Mouse (Mus musculus) mesoderm, embryonic 11.5 days (tissue): ENCODE data around the gene Hmgb1.

Experiments used
- DNase-seq: peaks from one replicate; pipeline ENCODE4 v3.0.0-alpha.2; 2012; ENCODE audit warnings: low read depth, low spot score

Hmgb1 gene

DNA sequence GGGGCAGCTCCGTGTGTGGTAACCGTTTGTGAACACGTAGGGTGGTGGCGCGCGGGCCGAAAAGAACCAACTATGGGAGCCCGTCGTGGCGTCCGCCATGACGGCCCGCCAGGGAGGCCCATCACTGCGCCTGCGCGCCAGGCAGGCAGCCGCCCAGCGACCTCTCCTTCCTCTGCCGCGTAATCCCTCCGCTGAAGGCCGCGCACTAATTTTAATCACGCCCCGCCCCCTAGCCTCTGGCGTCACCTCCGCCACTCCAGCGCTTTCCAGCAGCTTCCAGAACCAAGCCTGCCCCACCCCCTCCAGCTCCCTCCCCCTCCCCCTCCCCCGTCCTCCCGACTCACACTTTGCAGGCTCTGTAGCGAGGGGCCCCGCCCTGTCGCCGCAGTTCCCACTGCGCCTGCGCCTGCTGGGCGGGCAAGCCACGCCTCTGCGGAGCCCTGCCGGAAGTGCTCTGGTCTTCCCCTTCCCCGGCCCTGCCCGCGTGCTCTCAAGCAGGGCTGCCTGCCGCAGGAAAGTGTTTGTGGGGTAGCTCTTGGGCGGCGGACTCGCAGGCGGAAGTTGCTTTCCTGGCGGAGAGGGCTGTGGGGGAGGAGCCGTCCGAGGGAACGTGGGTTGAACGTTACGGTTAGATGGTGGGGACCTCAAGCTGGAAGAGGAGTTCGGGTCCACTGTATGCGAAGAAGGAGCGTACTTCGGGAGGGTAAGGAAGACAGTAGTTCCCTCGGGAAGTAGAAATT lies at the start of gene Hmgb1, which contains the start of gene Uspl1:
Gene Hmgb1 (minus strand): TSS at position 386 of the 740 bp plus-strand sequence.
Gene Uspl1 (plus strand): TSS at position 247 of the 740 bp plus-strand sequence.
- DNase-seq: peak; percentile 99

DNA sequence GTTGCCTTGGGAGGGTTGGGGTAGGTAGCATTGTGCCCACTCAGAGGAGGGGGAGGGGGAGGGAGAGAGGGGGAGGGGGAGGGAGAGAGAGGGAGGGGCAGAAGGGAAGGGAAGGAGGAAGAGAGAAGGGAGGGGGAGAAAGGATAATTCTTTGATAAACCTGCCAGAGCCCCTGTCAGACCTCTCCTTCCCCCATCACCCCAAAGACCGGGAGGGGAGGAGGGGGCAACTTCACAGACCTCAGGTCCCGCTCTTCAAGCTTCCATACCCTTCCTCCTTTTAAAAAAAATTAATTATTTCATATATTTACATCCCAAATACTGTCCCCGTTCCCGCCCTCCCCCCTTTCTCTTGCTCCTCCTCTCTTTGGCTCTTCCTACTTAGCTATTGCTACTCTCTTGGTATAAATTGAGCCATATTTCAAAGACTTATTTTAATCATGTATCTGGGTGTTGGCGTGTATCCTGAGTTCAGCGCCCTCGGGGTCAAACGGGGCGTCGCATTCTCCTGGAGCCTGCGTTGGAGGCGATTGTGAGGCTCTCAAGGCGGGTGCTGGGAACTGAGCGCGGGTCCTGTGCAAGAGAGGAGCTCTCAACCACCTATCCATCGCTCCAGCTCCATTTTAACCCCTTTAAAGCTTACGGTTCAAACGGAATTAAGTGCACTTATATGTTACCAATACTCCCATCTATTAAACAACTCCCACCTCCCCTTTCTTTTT lies 45.5 kb upstream of the Hmgb1 start:
- DNase-seq: no peak

DNA sequence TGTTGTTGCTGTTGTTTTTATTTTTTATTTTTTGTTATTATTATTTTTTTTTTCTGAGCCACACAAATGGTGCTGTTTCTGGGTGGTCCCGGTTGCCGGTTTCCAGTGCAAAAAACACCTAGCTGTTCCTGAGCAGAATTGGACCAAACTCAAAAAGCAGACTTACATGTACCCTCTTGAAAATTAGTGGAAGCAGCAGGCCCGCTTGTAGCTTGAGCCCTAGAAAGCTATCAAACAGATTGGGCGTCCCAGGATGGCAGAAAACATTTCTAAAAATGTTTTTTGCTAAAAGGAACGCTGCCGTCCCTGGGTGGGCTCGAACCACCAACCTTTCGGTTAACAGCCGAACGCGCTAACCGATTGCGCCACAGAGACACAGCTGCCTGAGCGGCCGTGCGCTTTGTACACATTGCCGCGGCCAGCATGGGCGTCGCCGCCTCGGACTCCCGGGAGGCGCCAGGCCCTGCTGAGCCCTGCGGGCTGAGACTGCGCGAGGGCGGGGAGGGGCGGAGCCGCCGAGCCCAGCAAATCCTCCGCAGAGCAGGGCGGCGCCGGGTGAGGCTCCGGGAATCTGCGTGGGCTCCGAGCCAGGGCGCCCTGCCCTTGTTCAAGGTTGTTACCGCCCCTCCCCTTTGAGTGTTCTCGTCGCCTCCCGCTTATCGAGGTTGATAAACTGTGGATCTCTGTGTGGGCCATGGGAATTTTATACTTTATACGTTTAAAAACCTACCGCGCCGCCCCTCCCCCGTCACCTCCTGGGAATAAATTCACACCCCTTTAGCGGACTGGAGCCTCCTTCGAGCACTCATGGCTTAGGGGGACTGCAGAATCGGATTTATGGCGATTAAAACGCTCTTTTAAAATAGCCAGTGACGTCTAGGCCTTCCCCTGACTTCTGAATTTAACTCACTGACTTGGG lies 44.7 kb upstream of the Hmgb1 start:
- peak; percentile 96 for DNase-seq

DNA sequence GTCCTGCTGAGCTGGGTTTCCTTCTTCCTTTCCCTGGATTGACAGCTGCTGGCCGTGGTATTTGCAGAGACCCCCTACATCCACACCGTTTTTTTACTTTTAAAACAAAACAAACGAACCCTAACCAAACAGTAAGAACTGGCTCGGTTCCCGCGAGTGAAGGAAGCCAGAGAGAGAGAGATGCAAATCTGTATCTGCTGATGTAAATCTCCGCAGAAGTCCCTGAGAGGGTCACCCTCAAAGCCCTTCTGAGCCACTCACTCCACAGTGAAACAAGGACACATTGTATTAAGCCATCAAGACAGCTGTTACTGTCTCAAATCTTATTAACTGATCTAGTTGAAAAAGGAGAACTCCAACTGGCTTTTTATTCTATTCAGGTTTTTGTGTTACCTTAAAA lies 40.4 kb upstream of the Hmgb1 start:
- DNase-seq: no peak

GRCm38 (mm10) chr5:149221355-149221754 lies 37.1 kb upstream of the Hmgb1 start:
- no peak for DNase-seq

DNA sequence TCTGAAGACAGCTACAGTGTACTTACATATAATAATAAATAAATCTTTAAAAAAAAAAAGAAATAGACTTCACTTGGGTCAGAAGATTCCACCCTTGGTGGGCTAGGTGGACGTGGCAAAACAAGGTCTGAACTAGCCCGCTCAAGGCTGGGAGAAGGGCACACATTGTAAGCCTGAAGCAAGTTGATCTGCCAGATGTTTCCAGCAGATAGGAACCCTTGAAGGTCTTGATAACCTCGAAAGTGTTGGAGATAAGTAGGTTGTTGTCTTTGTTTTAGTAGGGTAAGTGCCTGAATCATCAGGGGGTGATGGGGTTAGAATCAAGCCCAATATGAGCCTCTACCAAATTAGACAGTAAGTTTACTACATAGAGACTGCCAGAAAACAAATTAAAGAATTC lies 35.2 kb upstream of the Hmgb1 start:
- no peak for DNase-seq

DNA sequence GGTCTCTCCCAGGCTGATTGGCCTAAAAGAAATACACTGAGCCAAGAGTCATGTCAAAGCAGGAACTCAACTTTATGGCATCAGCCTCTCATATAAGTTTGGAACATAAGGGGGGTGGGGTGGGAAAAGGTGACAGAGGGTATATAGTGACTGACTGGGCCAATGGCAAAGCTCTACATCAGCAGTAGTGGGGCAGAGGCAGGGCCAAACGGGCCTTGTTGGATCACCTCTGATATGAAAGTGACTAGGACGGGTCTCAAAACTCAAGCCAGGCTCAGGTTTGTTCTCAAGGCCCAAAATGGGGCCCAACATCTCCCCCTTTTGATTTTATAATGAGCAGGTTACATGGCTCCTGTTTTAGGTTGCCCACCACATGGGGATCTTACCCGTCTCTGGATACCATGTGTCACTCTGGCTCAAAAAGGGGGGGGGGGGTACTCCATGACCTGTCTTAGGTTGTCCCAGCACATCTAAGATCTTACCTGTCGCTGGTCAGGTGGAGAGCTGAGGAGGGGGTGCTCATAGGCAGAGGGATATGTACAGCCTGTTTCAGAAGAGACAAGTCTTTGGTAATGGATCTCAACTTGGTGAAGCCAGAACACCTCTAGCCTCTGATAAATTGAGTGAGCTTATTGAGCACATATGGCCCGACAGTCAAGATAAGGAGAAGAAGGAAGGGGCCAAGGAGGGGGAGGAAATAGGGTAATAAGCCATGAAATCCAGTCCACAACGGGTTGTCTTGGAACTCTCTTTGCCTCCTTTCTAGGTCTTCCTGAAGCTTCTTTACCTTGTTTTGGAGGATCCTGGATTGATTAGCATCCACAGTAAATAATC lies 33.5 kb upstream of the Hmgb1 start:
- no peak for DNase-seq

DNA sequence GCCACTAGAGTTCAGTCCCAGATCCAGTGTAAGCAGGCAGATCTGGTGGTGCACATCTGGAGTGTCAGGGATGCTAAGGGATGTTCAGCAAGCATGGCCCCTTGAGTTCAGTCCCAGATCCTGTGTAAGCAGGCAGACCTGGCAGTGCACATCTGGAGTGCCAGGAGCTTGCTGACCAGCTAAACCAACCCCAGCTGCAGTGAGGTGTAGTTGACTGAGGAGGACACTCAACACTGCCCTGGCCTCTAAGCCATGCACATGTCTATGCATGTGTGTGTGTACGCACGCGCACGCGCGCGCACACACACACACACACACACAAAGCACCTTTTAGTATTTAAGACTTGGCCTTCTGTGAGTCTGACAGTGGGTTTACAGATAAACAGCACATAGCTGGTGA lies 31.3 kb upstream of the Hmgb1 start:
- no peak for DNase-seq

DNA sequence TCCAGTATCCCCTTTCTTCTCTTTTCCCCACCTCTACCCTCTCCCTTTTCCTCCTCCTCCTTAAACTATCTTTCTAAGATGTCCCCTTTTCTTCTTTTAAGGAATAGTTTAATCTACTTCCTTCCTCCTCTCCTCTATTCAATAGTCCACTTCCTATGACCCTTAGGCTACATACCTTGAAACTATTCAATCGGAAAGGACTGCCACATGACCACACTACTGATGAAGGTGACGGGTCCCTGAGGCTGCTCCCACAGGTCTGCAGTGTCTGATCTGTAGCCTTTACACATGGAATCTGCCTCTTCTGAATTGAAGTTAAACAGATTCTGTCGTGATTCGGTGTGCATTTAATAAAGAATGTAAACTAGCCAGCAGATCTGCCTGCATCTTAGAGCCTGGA lies 28.5 kb upstream of the Hmgb1 start:
- DNase-seq: no peak

GRCm38 (mm10) chr5:149211041-149211440 lies 26.8 kb upstream of the Hmgb1 start:
- no peak for DNase-seq

GRCm38 (mm10) chr5:149209328-149209727 lies 25.0 kb upstream of the Hmgb1 start:
- DNase-seq: peak; percentile 71

GRCm38 (mm10) chr5:149208776-149209175 lies 24.5 kb upstream of the Hmgb1 start:
- DNase-seq: no peak

DNA sequence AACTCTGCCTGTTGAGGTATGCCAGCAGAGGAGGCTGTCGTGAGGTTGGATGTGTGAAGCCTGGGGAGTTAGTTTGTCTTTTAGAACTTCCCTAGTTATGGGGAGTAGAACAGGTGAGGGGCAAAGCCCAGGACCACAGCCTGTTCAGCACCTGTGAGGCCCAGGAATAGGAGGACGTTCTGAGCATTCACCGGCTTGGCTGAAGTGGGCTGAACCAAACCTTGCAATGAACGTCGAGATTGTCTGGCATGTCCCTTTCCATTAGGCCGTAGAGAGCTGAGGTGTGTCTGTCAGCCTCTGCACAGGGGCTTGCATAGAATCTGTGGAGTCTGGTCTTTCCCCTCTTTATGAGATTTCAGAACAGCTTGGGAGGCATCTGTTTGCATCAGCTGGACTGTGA lies 23.4 kb upstream of the Hmgb1 start:
- DNase-seq: no peak

GRCm38 (mm10) chr5:149206286-149206685 lies 22.0 kb upstream of the Hmgb1 start:
- DNase-seq: no peak

DNA sequence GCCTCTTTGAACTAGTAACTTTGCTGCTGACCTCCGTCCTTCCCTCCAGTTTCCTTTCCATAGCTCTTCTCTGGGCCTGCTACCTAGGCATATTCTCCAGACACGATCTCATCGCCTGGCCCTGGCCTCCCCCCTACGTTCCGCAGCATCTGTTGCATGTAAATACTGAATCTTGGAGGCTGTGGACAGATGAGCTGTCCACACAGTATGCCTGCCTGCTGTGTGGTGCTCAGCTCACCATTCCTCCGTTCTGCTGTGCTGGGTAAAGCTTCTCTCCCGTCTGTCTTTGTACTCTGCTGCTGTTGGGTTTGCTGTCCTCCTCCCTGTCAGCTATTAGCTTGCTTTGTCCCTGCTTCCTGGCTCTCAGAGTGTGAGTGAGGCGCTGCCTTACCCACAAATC lies 21.0 kb upstream of the Hmgb1 start:
- no peak for DNase-seq

DNA sequence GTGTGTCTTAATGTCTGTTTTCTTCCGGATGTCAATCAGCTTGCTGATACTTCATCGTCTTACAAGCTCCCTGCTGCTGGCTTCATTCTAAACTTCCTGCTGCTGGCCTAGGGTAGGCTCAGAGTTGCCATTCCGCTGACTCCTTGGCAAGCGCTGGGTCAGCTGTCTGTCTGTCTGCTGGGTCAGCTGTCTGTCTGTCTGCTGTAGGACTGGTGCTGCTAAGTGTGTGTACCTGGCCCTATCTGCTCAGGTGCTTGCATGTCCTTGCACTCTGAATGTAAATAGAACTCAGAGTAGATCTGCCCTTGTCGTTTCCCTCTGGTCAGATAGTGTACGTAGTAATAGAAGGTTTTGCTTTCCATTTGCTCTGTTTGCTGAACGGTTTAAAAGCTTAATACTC lies 20.5 kb upstream of the Hmgb1 start:
- no peak for DNase-seq

GRCm38 (mm10) chr5:149203796-149204375 lies 19.6 kb upstream of the Hmgb1 start:
- DNase-seq: no peak

DNA sequence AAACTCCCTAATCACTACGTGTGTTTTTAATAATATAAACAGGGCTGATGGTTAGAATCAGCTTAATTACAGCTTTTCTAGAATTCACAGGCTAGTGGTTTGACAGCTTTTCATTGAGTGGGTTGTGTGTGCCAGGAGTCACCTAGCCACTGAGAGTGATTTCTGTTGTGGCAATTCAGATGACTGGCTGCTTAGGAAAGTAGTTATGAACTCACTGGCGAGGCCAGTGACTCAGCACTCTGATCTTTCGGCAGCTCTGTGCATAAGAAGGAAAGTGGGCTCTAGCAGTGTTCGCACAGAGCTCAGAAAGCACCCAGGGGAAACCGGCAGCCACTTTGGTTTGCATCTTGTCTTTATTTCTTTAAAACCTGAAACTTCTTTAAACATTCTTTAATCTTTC lies 18.7 kb upstream of the Hmgb1 start:
- DNase-seq: no peak

DNA sequence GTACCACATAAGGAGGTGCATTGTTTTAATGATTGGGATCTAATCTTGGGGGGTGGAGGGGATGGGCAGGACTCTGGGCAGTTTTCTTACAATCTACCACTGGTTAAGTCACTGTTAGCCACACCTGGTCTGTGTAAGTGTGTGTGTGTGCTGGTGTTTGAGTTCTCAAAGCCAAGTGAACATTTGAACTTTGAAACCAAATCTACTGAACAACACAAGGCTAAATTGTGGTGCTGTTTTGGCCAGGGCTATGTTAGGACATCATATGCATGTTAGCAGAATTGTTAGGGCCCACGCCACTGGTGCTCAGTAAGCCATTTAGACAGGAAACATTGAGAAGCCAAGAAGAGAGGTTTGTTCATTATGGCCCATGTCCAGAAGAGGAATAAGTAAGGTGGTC lies 14.5 kb upstream of the Hmgb1 start:
- no peak for DNase-seq

- peak; percentile 45 for DNase-seq
These were observed 12.3 kb upstream of the Hmgb1 start for GRCm38 (mm10) chr5:149196611-149197010.

DNA sequence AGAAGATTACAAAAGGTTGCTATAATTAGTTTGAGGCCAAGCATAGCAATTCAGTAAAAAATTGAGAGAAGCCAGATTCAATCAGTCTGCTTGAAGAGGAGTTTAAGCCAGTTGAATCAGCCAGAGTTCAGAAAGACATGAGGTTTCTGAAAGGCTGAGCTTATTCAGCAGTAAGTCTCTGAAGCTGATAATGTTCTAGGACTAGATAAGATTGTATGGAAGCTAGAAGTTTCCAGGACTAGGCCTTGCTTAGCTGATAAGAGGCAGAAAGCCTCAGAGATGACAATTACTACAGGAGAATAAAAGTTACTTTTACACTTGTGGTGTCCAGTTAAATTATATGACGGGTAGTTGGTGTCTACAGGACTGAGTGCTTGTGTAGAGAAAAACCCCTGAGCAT lies 5.9 kb upstream of the Hmgb1 start:
- DNase-seq: no peak
